Mouse (Mus musculus): ENCODE measurements around the gene Pla2g16.
A peak's percentile ranks its signal among the peaks of the same experiment; 100 is the strongest.

Gene Pla2g16

GRCm38 (mm10) chr19:7566826-7567225 lies 9.6 kb downstream of the Pla2g16 start:
- DNase-seq: peak; percentile 42

- DNase-seq: no peak
Observed at GRCm38 (mm10) chr19:7568364-7568763, 11.1 kb downstream of the Pla2g16 start.

- DNase-seq: no peak
Observed at GRCm38 (mm10) chr19:7569650-7570049, 12.4 kb downstream of the Pla2g16 start.

GRCm38 (mm10) chr19:7576180-7576579 lies 18.9 kb downstream of the Pla2g16 start:
- DNase-seq: no peak

GRCm38 (mm10) chr19:7577710-7578109 lies 20.5 kb downstream of the Pla2g16 start:
- DNase-seq: no peak

- no peak for DNase-seq
Observed at GRCm38 (mm10) chr19:7581042-7581441, 23.8 kb downstream of the Pla2g16 start.

GRCm38 (mm10) chr19:7583101-7583500 lies 25.8 kb downstream of the Pla2g16 start:
- no peak for DNase-seq

GRCm38 (mm10) chr19:7583599-7583998 lies 26.3 kb downstream of the Pla2g16 start:
- no peak for DNase-seq

GRCm38 (mm10) chr19:7585279-7585678 lies 28.0 kb downstream of the Pla2g16 start:
- DNase-seq: no peak

GRCm38 (mm10) chr19:7585764-7586163 lies 28.5 kb downstream of the Pla2g16 start:
- no peak for DNase-seq

GRCm38 (mm10) chr19:7590795-7591194 lies 33.5 kb downstream of the Pla2g16 start:
- DNase-seq: no peak

- DNase-seq: no peak
Observed at GRCm38 (mm10) chr19:7592018-7592417, 34.8 kb downstream of the Pla2g16 start.

- DNase-seq: peak; percentile 61
Observed at GRCm38 (mm10) chr19:7595534-7595933, 38.3 kb downstream of the Pla2g16 start.

GRCm38 (mm10) chr19:7598481-7598880 lies 41.2 kb downstream of the Pla2g16 start:
- no peak for DNase-seq

- no peak for DNase-seq
Observed at GRCm38 (mm10) chr19:7601551-7601950, 44.3 kb downstream of the Pla2g16 start.

GRCm38 (mm10) chr19:7604107-7604506 lies 46.8 kb downstream of the Pla2g16 start:
- DNase-seq: no peak

GRCm38 (mm10) chr19:7605013-7605412 lies 47.8 kb downstream of the Pla2g16 start:
- no peak for DNase-seq

GRCm38 (mm10) chr19:7605930-7606783 lies 48.9 kb downstream of the Pla2g16 start:
- peak; percentile 62 for DNase-seq

- peak; percentile 73 for DNase-seq
Observed at GRCm38 (mm10) chr19:7606801-7607689, 49.8 kb downstream of the Pla2g16 start, which contains the start of gene Lgals12. Gene Lgals12, minus strand, starts transcription at chr19:7607193.

GRCm38 (mm10) chr19:7607690-7608201 lies 50.5 kb downstream of the Pla2g16 start:
- no peak for DNase-seq

GRCm38 (mm10) chr19:7611942-7612757 lies 54.9 kb downstream of the Pla2g16 start, which contains the start of gene Hrasls5:
Gene Hrasls5, plus strand, starts transcription at chr19:7612541.
- DNase-seq: peak; percentile 80

- no peak for DNase-seq
Observed at GRCm38 (mm10) chr19:7613151-7613550, 55.9 kb downstream of the Pla2g16 start.
